Mouse (Mus musculus) liver, adult 2 months (tissue): Measurements from ENCODE around the gene Hk3. TPM values are rescaled to one million over a fixed set of nuclear protein-coding genes. Genes with fewer than 3 reads are reported as not detected.

ENCODE experiments used
- DNase-seq: peaks from one replicate; pipeline ENCODE4 v3.0.0-alpha.2; 2011; ENCODE audit warnings: low read depth, low spot score; ENCODE audit errors: extremely low read depth
- H3K27ac ChIP-seq: fragments of 200-500 bp; replicated peaks from 2 replicates; pipeline ENCODE4 v1.5.1; 2012; ENCODE audit warnings: low read depth, mild to moderate bottlenecking, control low read depth, inconsistent platforms, low read length; ENCODE audit not compliant: insufficient read depth
- H3K27me3 ChIP-seq: fragments of 200-500 bp; 2 replicates; pipeline ENCODE4 v1.6.1; 2012; ENCODE audit warnings: mild to moderate bottlenecking, moderate library complexity, low read length, inconsistent platforms; ENCODE audit not compliant: control insufficient read depth, insufficient read depth
- H3K36me3 ChIP-seq: fragments of 200-500 bp; 2 replicates; pipeline ENCODE4 v1.6.1; 2012; ENCODE audit warnings: low read length, inconsistent platforms; ENCODE audit not compliant: control insufficient read depth, insufficient read depth
- H3K4me1 ChIP-seq: fragments of 200-500 bp; 2 replicates; pipeline ENCODE4 v1.6.1; 2011; ENCODE audit warnings: low read length; ENCODE audit not compliant: control insufficient read depth, insufficient read depth
- H3K4me3 ChIP-seq: fragments of 200-500 bp; 2 replicates; pipeline ENCODE4 v1.5.1; 2011; ENCODE audit warnings: low read depth, mild to moderate bottlenecking, control low read depth, low read length, moderate library complexity; ENCODE audit not compliant: insufficient read depth
- H3K79me2 ChIP-seq: fragments of 200-500 bp; 2 replicates; pipeline ENCODE4 v1.6.1; 2012; ENCODE audit warnings: inconsistent platforms, mild to moderate bottlenecking, low read length, moderate library complexity; ENCODE audit not compliant: control insufficient read depth, insufficient read depth
- H3K9ac ChIP-seq: fragments of 200-500 bp; 2 replicates; pipeline ENCODE4 v1.6.1; 2012; ENCODE audit warnings: low read depth, mild to moderate bottlenecking, control low read depth, inconsistent platforms, low read length
- CTCF ChIP-seq: fragments of 200-500 bp; IDR thresholded peaks from 2 replicates; pipeline ENCODE4 v1.5.1; 2011; ENCODE audit warnings: low read depth, low read length, control low read depth
- POLR2A ChIP-seq: fragments of 200-500 bp; IDR thresholded peaks from 2 replicates; pipeline ENCODE4 v1.6.1; 2011; ENCODE audit warnings: low read length, control low read depth; ENCODE audit not compliant: insufficient read depth; ENCODE audit errors: extremely low read depth
- WGBS: fragments of 180-500 bp; shearing (Covaris S2); methylation state at CpG from one replicate; pipeline ENCODE4 v1.1.7; 2018; 5-methylcytosine and 5-hydroxymethylcytosine counted together
- polyA plus RNA-seq: library from polyadenylated mRNA; depleted of rRNA; stranded (reverse); fragments of >200 nt; gene quantifications from 2 replicates; pipeline ENCODE4 v1.2.3, GENCODE M21; 2012
- total RNA-seq: library from RNA; depleted of rRNA; stranded (reverse); fragments of >200 nt; gene quantifications from 2 replicates; pipeline ENCODE4 v1.2.3, GENCODE M21; 2014

Hk3 gene
- total and polyA plus RNA-seq, 2 experiments: 4.1 to 5.4 TPM

DNA sequence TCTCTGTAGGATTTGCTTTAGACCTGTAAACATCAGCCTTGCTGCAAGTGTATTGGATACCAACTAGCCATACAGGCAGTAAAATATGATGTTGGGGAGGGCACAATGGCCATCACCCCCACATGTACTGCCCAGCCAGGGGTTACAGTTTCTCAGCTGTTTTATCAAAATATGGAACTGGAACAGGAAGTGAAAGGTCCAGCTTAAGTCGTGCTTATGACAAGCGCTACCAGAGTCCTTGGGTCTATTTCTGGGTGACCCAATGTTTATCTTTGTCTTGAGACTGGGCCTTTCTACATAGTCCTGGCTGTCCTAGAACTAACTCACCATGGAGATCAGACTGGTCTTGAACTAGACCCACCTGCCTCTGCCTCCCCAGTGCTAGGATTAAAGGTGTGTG, 3.0 kb upstream of the Hk3 start:
- no peak overlapping the region for H3K4me3 ChIP-seq
- TF ChIP-seq CTCF (no peak), POLR2A (no peak)
- H3K27me3 ChIP-seq: no peaks in the 10 kb centered on the region
- no peaks in the 10 kb centered on the region for H3K79me2 ChIP-seq
- no peak overlapping the region for H3K27ac ChIP-seq
- peaks cover 6% of the 10 kb centered on the region; the same call in 1 of the 2 replicates for H3K4me1 ChIP-seq
- peaks cover 15% of the 10 kb centered on the region for H3K36me3 ChIP-seq
- H3K9ac ChIP-seq: no peak overlapping the region
- 73% methylated on average over 2 of the region's 2 CpGs for WGBS
- DNase-seq: peak; percentile 22

DNA sequence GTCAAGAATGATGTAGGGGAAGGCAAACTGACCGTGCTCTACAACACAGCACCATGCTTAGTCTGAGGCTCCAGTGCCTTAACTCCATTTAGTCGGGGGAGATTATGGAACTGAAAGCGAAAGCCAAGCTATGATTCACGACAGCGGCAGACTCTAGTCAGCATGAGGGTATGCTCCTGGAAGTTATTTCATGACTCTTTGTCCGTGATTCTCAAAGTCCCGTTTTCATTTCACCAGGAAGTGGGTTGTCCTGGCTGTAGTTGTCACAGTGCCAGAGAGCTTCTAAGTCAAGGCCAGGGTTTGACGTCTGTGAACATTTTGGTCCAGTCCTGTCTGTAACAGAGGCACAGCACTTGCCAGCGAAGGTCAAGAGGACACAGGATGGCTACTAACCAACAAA, 1.5 kb upstream of the Hk3 start:
- peak overlapping the region; percentile 32 for H3K27ac ChIP-seq
- TF ChIP-seq CTCF: no peak
- TF ChIP-seq POLR2A: no peak
- H3K9ac ChIP-seq: no peak overlapping the region
- peaks cover 6% of the 10 kb centered on the region; the same call in 1 of the 2 replicates for H3K4me1 ChIP-seq
- WGBS: 48% methylated on average over 9 of the region's 9 CpGs
- DNase-seq: peak; percentile 63
- no peaks in the 10 kb centered on the region for H3K79me2 ChIP-seq
- no peak overlapping the region for H3K4me3 ChIP-seq
- no peaks in the 10 kb centered on the region for H3K27me3 ChIP-seq
- H3K36me3 ChIP-seq: peaks cover 1% of the 10 kb centered on the region; the same call in 1 of the 2 replicates

DNA sequence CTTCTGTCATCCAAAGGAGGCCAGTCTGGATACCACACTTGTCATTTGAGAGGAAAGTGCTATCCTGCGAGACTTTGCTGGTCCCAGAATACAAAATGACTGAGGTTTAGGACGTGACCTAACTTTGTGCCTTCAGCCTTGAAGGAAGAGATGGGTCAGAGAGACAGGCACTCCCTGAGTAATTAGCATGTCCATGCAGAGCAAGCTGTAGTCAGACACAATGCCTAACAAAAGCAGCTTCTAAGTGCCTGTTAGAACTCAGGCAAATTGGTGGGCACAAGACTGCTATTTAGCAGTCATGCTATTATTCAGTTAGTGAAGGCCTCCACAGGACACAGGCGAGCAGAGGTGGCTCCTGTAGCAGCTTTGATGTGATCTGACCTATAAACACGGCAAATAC, 1.1 kb upstream of the Hk3 start:
- H3K36me3 ChIP-seq: no peaks in the 10 kb centered on the region
- peak overlapping the region; percentile 32; the same call in 1 of the 2 replicates for H3K27ac ChIP-seq
- 72% methylated on average over 4 of the region's 4 CpGs for whole genome bisulfite sequencing
- no peaks in the 10 kb centered on the region for H3K27me3 ChIP-seq
- no peak for TF ChIP-seq POLR2A
- TF ChIP-seq CTCF: no peak
- no peak overlapping the region for H3K9ac ChIP-seq
- H3K79me2 ChIP-seq: no peaks in the 10 kb centered on the region
- no peak for DNase-seq
- peaks cover 6% of the 10 kb centered on the region; the same call in 1 of the 2 replicates for H3K4me1 ChIP-seq
- no peak overlapping the region for H3K4me3 ChIP-seq

DNA sequence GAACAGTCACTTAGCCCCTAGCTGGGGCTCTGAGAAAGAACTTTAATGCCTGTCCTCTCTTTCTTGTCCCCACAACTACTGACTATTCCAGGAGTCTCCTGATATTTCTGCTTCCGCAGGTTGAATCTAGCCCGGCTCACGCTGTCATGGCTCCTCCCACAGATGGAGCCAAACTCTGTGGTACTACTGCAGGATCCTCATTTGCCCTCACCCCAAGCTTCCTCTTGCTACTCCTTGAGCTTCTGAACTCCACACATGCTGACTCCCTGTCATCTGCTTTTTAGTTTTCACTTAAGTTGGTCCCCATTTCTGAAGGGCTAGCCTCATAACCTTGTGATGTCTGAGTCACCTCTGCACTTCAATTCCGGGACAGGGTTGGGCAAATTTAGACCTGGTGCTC, 1.1 kb downstream of the Hk3 start:
- 0 out of 2 replicates have a peak overlapping the region, but pooled peaks have one; percentile 19 for H3K27ac ChIP-seq
- peak; percentile 18 for DNase-seq
- no peak overlapping the region for H3K9ac ChIP-seq
- TF ChIP-seq CTCF (no peak), POLR2A (no peak)
- no peaks in the 10 kb centered on the region for H3K36me3 ChIP-seq
- 85% methylated on average over 4 of the region's 4 CpGs for WGBS
- peaks cover 6% of the 10 kb centered on the region; the same call in 1 of the 2 replicates for H3K4me1 ChIP-seq
- no peaks in the 10 kb centered on the region for H3K79me2 ChIP-seq
- H3K27me3 ChIP-seq: no peaks in the 10 kb centered on the region
- H3K4me3 ChIP-seq: no peak overlapping the region

- no peak for TF ChIP-seq POLR2A
- TF ChIP-seq CTCF: no peak
- Histone ChIP-seq H3K4me1 (peaks cover 4% of the 10 kb centered on the region; the same call in 1 of the 2 replicates), H3K27me3 (no peaks in the 10 kb centered on the region), H3K79me2 (no peaks in the 10 kb centered on the region), H3K27ac (no peak overlapping the region), H3K9ac (no peak overlapping the region), H3K4me3 (no peak overlapping the region), H3K36me3 (no peaks in the 10 kb centered on the region)
- DNase-seq: no peak
- 58% methylated on average over 3 of the region's 3 CpGs for WGBS
These were observed 2.0 kb downstream of the Hk3 start for GRCm38 (mm10) chr13:55019181-55019580.

- TF ChIP-seq POLR2A: no peak
- no peak for TF ChIP-seq CTCF
- no peak overlapping the region for H3K9ac ChIP-seq
- H3K4me1 ChIP-seq: peaks cover 4% of the 10 kb centered on the region; the same call in 1 of the 2 replicates
- no peak overlapping the region for H3K27ac ChIP-seq
- WGBS: 85% methylated on average over 9 of the region's 9 CpGs
- no peak overlapping the region for H3K4me3 ChIP-seq
- no peaks in the 10 kb centered on the region for H3K27me3 ChIP-seq
- no peaks in the 10 kb centered on the region for H3K36me3 ChIP-seq
- DNase-seq: no peak
- no peaks in the 10 kb centered on the region for H3K79me2 ChIP-seq
These were observed 2.5 kb downstream of the Hk3 start for GRCm38 (mm10) chr13:55018700-55019099.
